Mouse (Mus musculus) ZHBTc4 (cell line): Measurements from ENCODE around the gene Hcfc2.

Source experiments
- DNase-seq: peaks from one replicate; pipeline ENCODE4 v3.0.0-alpha.2; 2011; ENCODE audit warnings: low read depth, low spot score

Gene Hcfc2

GRCm38 (mm10) chr10:82771595-82772170, 75.7 kb downstream of the Hcfc2 start:
- no peak for DNase-seq

- DNase-seq = no peak
Measured at GRCm38 (mm10) chr10:82774841-82775240, 78.9 kb downstream of the Hcfc2 start.

DNA sequence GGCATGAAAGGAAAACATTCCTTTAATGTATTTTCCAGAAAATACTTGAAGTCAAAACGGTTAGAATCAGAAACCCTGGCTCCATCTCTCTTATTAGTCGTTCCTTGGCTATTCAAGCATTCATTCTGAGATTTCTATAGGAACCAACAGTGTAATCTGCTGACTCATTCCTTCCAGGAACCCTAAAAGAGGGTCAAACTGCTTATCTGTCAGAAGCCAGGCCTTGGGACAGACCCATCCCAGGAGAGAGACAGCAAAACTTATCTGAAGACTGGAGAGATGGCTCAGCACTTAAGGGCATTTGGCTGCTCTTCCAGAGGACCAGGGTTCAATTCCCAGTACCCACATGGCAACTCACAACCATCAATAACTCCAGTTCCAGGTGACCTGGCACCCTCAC, 81.1 kb downstream of the Hcfc2 start:
- no peak for DNase-seq

- peak; percentile 78 for DNase-seq
Measured at GRCm38 (mm10) chr10:82777886-82778285, 81.9 kb downstream of the Hcfc2 start.

DNA sequence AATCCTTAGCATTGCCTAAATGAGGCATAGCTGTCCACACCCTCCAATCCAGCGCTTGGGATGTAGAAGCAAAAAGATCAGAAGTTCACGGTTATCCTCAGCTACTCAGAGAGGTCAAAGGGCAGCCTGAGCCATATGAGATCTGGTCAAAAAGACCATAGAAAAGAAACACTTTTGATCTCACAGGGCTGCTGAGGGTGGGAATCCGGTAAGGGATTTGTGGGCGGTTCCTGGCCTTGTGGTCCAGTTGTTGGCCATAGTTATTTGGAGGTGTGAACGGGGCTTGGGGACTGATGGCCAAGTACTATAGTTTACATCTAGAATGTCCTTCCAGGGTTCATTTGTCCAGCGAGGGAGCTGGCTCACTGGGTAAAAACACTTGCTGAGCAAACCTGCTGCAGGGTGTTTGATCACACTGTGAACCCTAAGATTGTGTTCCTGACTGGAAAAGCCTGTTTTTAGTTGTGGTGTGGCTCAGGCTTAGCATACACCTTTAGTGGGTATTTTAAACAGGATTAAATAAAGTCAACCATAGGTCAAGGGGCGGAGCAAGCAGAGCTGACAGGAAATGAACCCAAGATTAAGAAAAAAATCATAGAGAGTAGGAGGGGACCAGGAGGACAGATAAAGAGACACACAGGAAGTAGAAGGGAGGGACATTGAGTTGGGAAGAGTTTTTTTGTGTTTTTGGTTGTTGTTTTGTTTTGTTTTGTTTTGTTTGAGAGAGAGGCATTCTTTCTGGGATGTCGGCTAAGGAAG, 83.0 kb downstream of the Hcfc2 start:
- peak; percentile 38 for DNase-seq

DNA sequence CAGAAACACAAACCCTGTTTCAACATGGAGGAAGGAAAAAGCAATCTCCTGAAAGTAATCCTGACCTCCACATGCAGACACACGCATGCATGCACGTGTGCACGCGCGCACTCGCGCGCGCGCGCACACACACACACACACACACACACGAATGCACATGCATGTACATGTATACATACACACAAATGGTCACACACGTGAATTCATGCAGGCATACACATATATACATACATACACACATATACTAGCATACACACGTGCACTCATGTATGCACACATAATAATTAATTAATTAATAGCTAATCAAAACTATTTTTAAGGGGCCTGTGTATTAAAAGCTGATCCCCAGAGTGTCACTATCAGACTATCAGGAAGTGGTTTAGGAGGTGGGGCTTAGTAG, 83.9 kb downstream of the Hcfc2 start:
- DNase-seq = no peak

DNA sequence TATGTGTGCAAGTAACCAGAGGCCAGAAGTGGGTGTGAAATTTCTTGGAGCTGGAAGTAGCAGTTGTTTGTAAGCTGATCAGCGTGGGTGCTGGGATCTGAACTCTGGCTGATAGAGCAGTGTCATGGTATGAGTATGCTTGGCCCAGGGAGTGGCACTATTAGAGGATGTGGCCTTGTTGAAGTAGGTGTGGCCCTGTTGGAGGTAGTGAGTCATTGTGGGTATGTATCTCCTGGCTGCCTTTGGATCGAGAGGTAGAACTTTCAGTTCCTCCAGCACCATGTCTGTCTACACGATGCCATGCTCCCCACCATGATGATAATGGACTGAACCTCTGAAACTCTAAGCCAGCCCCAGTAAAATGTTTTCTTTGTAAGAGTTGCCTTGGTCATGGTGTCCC, 84.4 kb downstream of the Hcfc2 start:
- DNase-seq = no peak

DNA sequence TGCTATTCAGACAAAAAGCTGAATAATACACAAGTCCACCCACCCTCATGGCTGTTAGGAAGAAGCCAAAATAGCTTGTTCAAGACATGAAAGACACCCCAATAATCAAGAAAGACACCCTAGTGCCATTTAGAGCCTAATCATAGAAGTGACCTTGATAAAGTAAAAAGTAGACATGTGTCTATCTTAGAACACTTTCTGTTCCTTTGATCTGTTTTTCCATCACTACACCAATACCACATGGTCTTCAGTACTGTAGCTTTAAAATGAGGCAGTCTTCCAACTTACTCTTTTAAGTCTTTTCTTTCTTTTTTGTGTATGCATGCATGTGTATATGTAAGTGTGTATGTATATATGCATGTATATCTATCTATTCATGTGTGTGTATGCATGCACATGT, 84.9 kb downstream of the Hcfc2 start:
- no peak for DNase-seq

GRCm38 (mm10) chr10:82782472-82782871, 86.5 kb downstream of the Hcfc2 start:
- peak; percentile 41 for DNase-seq

DNA sequence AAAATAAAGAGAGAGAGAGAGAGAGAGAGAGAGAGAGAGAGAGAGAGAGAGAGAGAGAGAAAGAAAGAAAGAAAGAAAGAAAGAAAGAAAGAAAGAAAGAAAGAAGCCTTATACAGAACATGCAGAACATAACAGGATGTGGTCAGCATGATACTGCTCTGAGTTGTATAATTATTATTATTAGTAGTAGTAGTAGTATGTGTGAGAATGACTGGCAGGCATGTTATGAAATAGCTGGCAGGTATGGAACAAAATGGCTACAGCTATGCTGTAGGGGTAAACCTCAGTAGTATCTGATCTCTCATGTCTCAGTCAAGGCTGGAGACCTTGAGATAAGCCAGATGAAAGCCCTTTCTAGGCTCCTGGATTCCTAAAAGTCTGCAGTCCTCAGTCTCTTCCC, 93.2 kb downstream of the Hcfc2 start:
- DNase-seq = no peak

DNA sequence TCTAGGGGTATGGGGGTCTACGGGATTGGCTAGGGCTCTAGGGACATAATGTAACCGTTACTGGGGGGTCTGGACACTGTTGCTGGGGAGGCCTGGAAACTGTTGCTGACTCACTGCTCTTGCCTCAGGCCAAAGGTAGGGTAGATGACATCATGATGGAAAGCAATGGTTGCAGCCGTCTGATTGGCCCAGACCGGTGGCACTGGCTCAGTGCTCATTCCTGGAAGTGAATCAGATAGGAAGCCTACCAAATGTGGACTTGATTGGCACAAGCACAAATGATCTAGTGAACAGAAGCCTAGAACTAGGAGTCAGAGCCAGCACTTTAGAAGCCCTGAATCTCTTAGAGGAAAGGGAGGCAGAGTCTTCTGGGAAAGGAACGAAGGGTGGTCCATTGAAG, 94.5 kb downstream of the Hcfc2 start:
- no peak for DNase-seq

GRCm38 (mm10) chr10:82791713-82792112, 95.8 kb downstream of the Hcfc2 start:
- DNase-seq = peak; percentile 85
